Mouse (Mus musculus): ENCODE results near the gene Nuak1. TPM values are rescaled to one million over a fixed set of nuclear protein-coding genes. Genes with fewer than 3 reads are reported as not detected.

The Nuak1 gene
- polyA plus RNA-seq, 1 experiment from 2014 or later = 4.9 TPM

Other genes with a start within 250 kb of the Nuak1 start
- 71.0 and 74.4 TPM in 2 replicates for gene Ckap4, start 93.5 kb upstream of the Nuak1 start, polyA plus RNA-seq (2014; fragmentation: Nextera tagmentation; extraction: Ambion mirVana)
- gene Tcp11l2, start 136.0 kb upstream of the Nuak1 start, polyA plus RNA-seq (2014; fragmentation: Nextera tagmentation; extraction: Ambion mirVana) = 21.8 and 22.1 TPM in 2 replicates
- 16.9 and 17.2 TPM in 2 replicates for gene Polr3b, start 181.7 kb upstream of the Nuak1 start, polyA plus RNA-seq (2014; fragmentation: Nextera tagmentation; extraction: Ambion mirVana)

Measured in hindbrain, embryonic 14.5 days (tissue).